Mouse (Mus musculus) megakaryocyte-erythroid progenitor cell, adult 5 weeks (primary cell): ENCODE data around the gene Atp13a4. TPM values are rescaled to one million over a fixed set of nuclear protein-coding genes. Genes with fewer than 3 reads are reported as not detected.

Source experiments
- polyA plus RNA-seq: library from polyadenylated mRNA; stranded (reverse); fragments of >175 nt; gene quantifications from 2 replicates; pipeline ENCODE4 v1.2.3, GENCODE M21; 2012

The Atp13a4 gene
- not detected in 2 replicates for polyA plus RNA-seq

GRCm38 (mm10) chr16:29544829-29545228 is at the start of gene Atp13a4:
TSS of gene Atp13a4 (minus strand) at chr16:29544864.

GRCm38 (mm10) chr16:29579167-29579786 is 34.6 kb upstream of the Atp13a4 start, which contains the start of gene Opa1:
TSS of gene Opa1 (plus strand) at chr16:29579334.

GRCm38 (mm10) chr16:29378458-29378857 is 166.2 kb downstream of the Atp13a4 start, which contains the start of gene Atp13a5:
TSS of gene Atp13a5 (minus strand) at chr16:29378732.

Other genes starting within 250 kb of the Atp13a4 start
- not detected in 2 replicates for gene Atp13a5, start 166.1 kb downstream of the Atp13a4 start, polyA plus RNA-seq
- gene Opa1, start 34.5 kb upstream of the Atp13a4 start, polyA plus RNA-seq: 15.3 and 15.4 TPM in 2 replicates